Mouse (Mus musculus) intestine, embryonic 16.5 days (tissue): ENCODE results near the gene Zfp575. TPM values are rescaled to one million over a fixed set of nuclear protein-coding genes. Genes with fewer than 3 reads are reported as not detected.
A peak's percentile ranks its signal among the peaks of the same experiment; 100 is the strongest.

Source experiments
- ATAC-seq: fragments of 200-750 bp; cut with Nextera tagmentation; 2 replicates; pipeline ENCODE4 v1.8.0; 2017; ENCODE audit warnings: moderate TSS enrichment, moderate library complexity
- H3K27ac ChIP-seq: fragments of 300-500 bp; sonication (generic); 2 replicates; pipeline ENCODE4 v1.5.1; 2014; ENCODE audit warnings: mild to moderate bottlenecking, low read length
- H3K27me3 ChIP-seq: fragments of 300-500 bp; sonication (generic); replicated peaks from 2 replicates; pipeline ENCODE4 v1.6.1; 2014; ENCODE audit warnings: low read length, control low read depth, mixed read lengths; ENCODE audit not compliant: control insufficient read depth, insufficient read depth
- H3K36me3 ChIP-seq: fragments of 300-500 bp; sonication (generic); 2 replicates; pipeline ENCODE4 v1.6.1; 2014; ENCODE audit warnings: low read length, control low read depth; ENCODE audit not compliant: control insufficient read depth, insufficient read depth
- H3K4me1 ChIP-seq: fragments of 300-500 bp; sonication (generic); 2 replicates; pipeline ENCODE4 v1.6.1; 2014; ENCODE audit warnings: low read length, control low read depth, mixed read lengths; ENCODE audit not compliant: control insufficient read depth, insufficient read depth
- H3K4me2 ChIP-seq: fragments of 300-500 bp; sonication (generic); 2 replicates; pipeline ENCODE4 v1.6.1; 2014; ENCODE audit warnings: low read depth, low read length, control low read depth
- H3K4me3 ChIP-seq: fragments of 300-500 bp; sonication (generic); 2 replicates; pipeline ENCODE4 v1.5.1; 2014; ENCODE audit warnings: mild to moderate bottlenecking, low read length
- H3K9ac ChIP-seq: fragments of 300-500 bp; sonication (generic); 2 replicates; pipeline ENCODE4 v1.6.1; 2014; ENCODE audit warnings: low read depth, low read length
- H3K9me3 ChIP-seq: fragments of 300-500 bp; sonication (generic); 2 replicates; pipeline ENCODE4 v1.6.1; 2016; ENCODE audit warnings: low read length, control low read depth; ENCODE audit not compliant: control insufficient read depth
- WGBS: fragments of 180-500 bp; shearing (Covaris S2); extraction: QIAGEN DNeasy Blood & Tissue Kit; methylation state at CpG from one replicate; pipeline ENCODE4 v1.1.7; 2014; 5-methylcytosine and 5-hydroxymethylcytosine counted together
- polyA plus RNA-seq: library from polyadenylated mRNA; unstranded; fragments of >200 nt; fragmentation: Nextera tagmentation; extraction: Ambion mirVana; gene quantifications from 2 replicates; pipeline ENCODE4 v1.2.1, GENCODE M21; 2015

Gene Zfp575
- polyA plus RNA-seq: 3.1 TPM in 2 replicates

GRCm38 (mm10) chr7:24587330-24588105 lies at the start of gene Zfp575, which contains the start of gene Ethe1:
Zfp575 (minus strand) TSS chr7:24587641.
Ethe1 (plus strand) TSS chr7:24587543.
- 8% methylated on average over 30 of the region's 30 CpGs for WGBS
- Histone ChIP-seq H3K9ac (peak within 1 kb of the TSS; percentile 76), H3K27ac (peak within 1 kb of the TSS; percentile 39; the same call in 1 of the 2 replicates), H3K4me3 (peak within 1 kb of the TSS; percentile 59), H3K4me2 (peak within 1 kb of the TSS; percentile 78), H3K9me3 (no peaks in the 10 kb centered on the region), H3K36me3 (no peaks in the 10 kb centered on the region), H3K4me1 (peaks cover 16% of the 10 kb centered on the region), H3K27me3 (peaks cover 16% of the 10 kb centered on the region)
- peak; percentile 39 for ATAC-seq

GRCm38 (mm10) chr7:24637046-24637445 lies 49.6 kb upstream of the Zfp575 start:
- WGBS: 3% methylated on average over 18 of the region's 18 CpGs
- Histone ChIP-seq H3K27me3 (peaks cover 28% of the 10 kb centered on the region), H3K4me3 (peak overlapping the region; percentile 9; the same call in 1 of the 2 replicates), H3K4me1 (peaks cover 12% of the 10 kb centered on the region), H3K4me2 (peak overlapping the region; percentile 27; the same call in 1 of the 2 replicates), H3K9me3 (no peaks in the 10 kb centered on the region), H3K9ac (no peak overlapping the region), H3K36me3 (no peaks in the 10 kb centered on the region), H3K27ac (no peak overlapping the region)
- peak; percentile 19; the same call in 1 of the 2 replicates for ATAC-seq

- H3K4me3 ChIP-seq: peak within 1 kb of the TSS; percentile 9; the same call in 1 of the 2 replicates
- H3K27ac ChIP-seq: no peak within 1 kb of the TSS
- peaks cover 28% of the 10 kb centered on the region for H3K27me3 ChIP-seq
- no peak for ATAC-seq
- H3K4me2 ChIP-seq: peak within 1 kb of the TSS; percentile 27
- no peaks in the 10 kb centered on the region for H3K9me3 ChIP-seq
- H3K36me3 ChIP-seq: no peaks in the 10 kb centered on the region
- peaks cover 12% of the 10 kb centered on the region for H3K4me1 ChIP-seq
- WGBS: 23% methylated on average over 15 of the region's 15 CpGs
- 0 out of 2 replicates have a peak within 1 kb of the TSS, but pooled peaks have one; percentile 53 for H3K9ac ChIP-seq
Measured at GRCm38 (mm10) chr7:24636264-24636663, 48.8 kb upstream of the Zfp575 start, which contains the start of gene Lypd3. Lypd3 (plus strand) TSS chr7:24636550.

- no peak overlapping the region for H3K4me2 ChIP-seq
- no peak overlapping the region for H3K4me3 ChIP-seq
- H3K9ac ChIP-seq: no peak overlapping the region
- H3K27ac ChIP-seq: no peak overlapping the region
- ATAC-seq: no peak
- peaks cover 6% of the 10 kb centered on the region; the same call in 1 of the 2 replicates for H3K4me1 ChIP-seq
- no peaks in the 10 kb centered on the region for H3K27me3 ChIP-seq
- no peaks in the 10 kb centered on the region for H3K36me3 ChIP-seq
- H3K9me3 ChIP-seq: no peaks in the 10 kb centered on the region
- WGBS: 74% methylated on average over 10 of the region's 10 CpGs
Measured at GRCm38 (mm10) chr7:24630116-24630880, 42.9 kb upstream of the Zfp575 start.

- no peak for ATAC-seq
- Histone ChIP-seq H3K4me3 (no peak overlapping the region), H3K9me3 (no peaks in the 10 kb centered on the region), H3K36me3 (no peaks in the 10 kb centered on the region), H3K4me2 (no peak overlapping the region), H3K4me1 (peaks cover 6% of the 10 kb centered on the region; the same call in 1 of the 2 replicates), H3K9ac (0 out of 2 replicates have a peak overlapping the region, but pooled peaks have one; percentile 58), H3K27ac (no peak overlapping the region), H3K27me3 (no peaks in the 10 kb centered on the region)
- 71% methylated on average over 4 of the region's 4 CpGs for WGBS
Measured at GRCm38 (mm10) chr7:24629672-24630071, 42.2 kb upstream of the Zfp575 start.

- WGBS: 8% methylated on average over 30 of the region's 33 CpGs
- Histone ChIP-seq H3K4me2 (peak overlapping the region; percentile 67), H3K4me1 (peaks cover 6% of the 10 kb centered on the region; the same call in 1 of the 2 replicates), H3K36me3 (no peaks in the 10 kb centered on the region), H3K4me3 (peak overlapping the region; percentile 37), H3K9me3 (no peaks in the 10 kb centered on the region), H3K27me3 (no peaks in the 10 kb centered on the region), H3K9ac (peak overlapping the region; percentile 58), H3K27ac (peak overlapping the region; percentile 37)
- peak; percentile 91 for ATAC-seq
Measured at GRCm38 (mm10) chr7:24628685-24629610, 41.5 kb upstream of the Zfp575 start.

- Histone ChIP-seq H3K27ac (no peak overlapping the region), H3K36me3 (peaks cover 15% of the 10 kb centered on the region), H3K9me3 (no peaks in the 10 kb centered on the region), H3K4me3 (no peak overlapping the region), H3K27me3 (no peaks in the 10 kb centered on the region), H3K4me2 (no peak overlapping the region), H3K9ac (no peak overlapping the region), H3K4me1 (no peaks in the 10 kb centered on the region)
- no peak for ATAC-seq
- WGBS: 83% methylated on average over 6 of the region's 6 CpGs
Measured at GRCm38 (mm10) chr7:24622967-24623366, 35.5 kb upstream of the Zfp575 start.

GRCm38 (mm10) chr7:24621193-24621592 lies 33.8 kb upstream of the Zfp575 start:
- no peak for ATAC-seq

More at GRCm38 (mm10) chr7:24621193-24621592, 33.8 kb upstream of the Zfp575 start:
- Histone ChIP-seq H3K4me1 (no peaks in the 10 kb centered on the region), H3K36me3 (peaks cover 15% of the 10 kb centered on the region), H3K4me3 (no peak overlapping the region), H3K4me2 (no peak overlapping the region), H3K27me3 (no peaks in the 10 kb centered on the region), H3K9ac (no peak overlapping the region), H3K27ac (no peak overlapping the region), H3K9me3 (no peaks in the 10 kb centered on the region)
- WGBS: 86% methylated on average over 3 of the region's 3 CpGs
